Mouse (Mus musculus): Measurements from ENCODE around the gene Defb23.

- TF ChIP-seq CTCF (IDR thresholded peaks at IDR 0.05; ENCODE audit: borderline replicate concordance, insufficient read depth, low read depth, low read length) (no peak), POLR2A (IDR thresholded peaks at IDR 0.05; ENCODE audit: borderline replicate concordance, insufficient read depth, low read length) (no peak)
Observed at GRCm38 (mm10) chr2:152452101-152452781, 12.2 kb downstream of the Defb23 start.

All from cerebellum, adult 2 months (tissue).